Mouse (Mus musculus) limb, embryonic 11.5 days (tissue): ENCODE results near the gene Rnf227. TPM values are rescaled to one million over a fixed set of nuclear protein-coding genes. Genes with fewer than 3 reads are reported as not detected.

Source experiments
- polyA plus RNA-seq: library from polyadenylated mRNA; unstranded; fragments of >200 nt; fragmentation: Nextera tagmentation; extraction: Ambion mirVana; gene quantifications from 2 replicates; pipeline ENCODE4 v1.2.1, GENCODE M21; 2014

Rnf227 gene
- polyA plus RNA-seq, 1 experiment from 2014 or later: 25.0 TPM

Other genes starting within 250 kb of the Rnf227 start
- 8.0 and 9.1 TPM in 2 replicates for gene Per1, start 245.2 kb upstream of the Rnf227 start, polyA plus RNA-seq
- gene Hes7, start 220.1 kb upstream of the Rnf227 start, polyA plus RNA-seq: 0.54 and 0.65 TPM in 2 replicates
- 0.19 TPM in 1 of 2 replicates, not detected in the other for gene 9130213A22Rik, start 217.9 kb upstream of the Rnf227 start, polyA plus RNA-seq
- gene Aloxe3, start 214.6 kb upstream of the Rnf227 start, polyA plus RNA-seq: 0.17 and 0.25 TPM in 2 replicates
- 0.05 TPM in 1 of 2 replicates, not detected in the other for gene Alox12b, start 183.5 kb upstream of the Rnf227 start, polyA plus RNA-seq
- gene Alox8, start 142.6 kb upstream of the Rnf227 start, polyA plus RNA-seq: 0.07 TPM in 1 of 2 replicates, not detected in the other
- gene Gucy2e, start 103.4 kb upstream of the Rnf227 start, polyA plus RNA-seq: not detected in 2 replicates
- gene Cntrob, start 16.7 kb upstream of the Rnf227 start, polyA plus RNA-seq: 23.4 and 24.5 TPM in 2 replicates
- gene Trappc1, start 16.5 kb upstream of the Rnf227 start, polyA plus RNA-seq: 149 and 161 TPM in 2 replicates
- 2.2 TPM in 2 replicates for gene Kcnab3, start 14.2 kb upstream of the Rnf227 start, polyA plus RNA-seq
- 58.6 and 68.0 TPM in 2 replicates for gene Chd3, start 28.9 kb downstream of the Rnf227 start, polyA plus RNA-seq
- 129 and 141 TPM in 2 replicates for gene Naa38, start 55.0 kb downstream of the Rnf227 start, polyA plus RNA-seq
- 29.2 and 37.0 TPM in 2 replicates for gene Cyb5d1, start 55.2 kb downstream of the Rnf227 start, polyA plus RNA-seq
- 22.7 and 23.6 TPM in 2 replicates for gene Tmem88, start 57.8 kb downstream of the Rnf227 start, polyA plus RNA-seq
- 42.4 and 44.5 TPM in 2 replicates for gene Kdm6b, start 73.2 kb downstream of the Rnf227 start, polyA plus RNA-seq
- 0.87 and 1.4 TPM in 2 replicates for gene Dnah2, start 208.6 kb downstream of the Rnf227 start, polyA plus RNA-seq
- 12.9 and 14.4 TPM in 2 replicates for gene Efnb3, start 219.7 kb downstream of the Rnf227 start, polyA plus RNA-seq
- 45.7 and 46.9 TPM in 2 replicates for gene Wrap53, start 239.8 kb downstream of the Rnf227 start, polyA plus RNA-seq
- gene Trp53, start 239.9 kb downstream of the Rnf227 start, polyA plus RNA-seq: 250 and 254 TPM in 2 replicates